Mouse (Mus musculus) gastrocnemius, postnatal 10 days (tissue): ENCODE measurements around the gene Epgn. TPM values are rescaled to one million over a fixed set of nuclear protein-coding genes. Genes with fewer than 3 reads are reported as not detected.

Source experiments
- DNase-seq: peaks from one replicate; pipeline ENCODE4 v3.0.0; 2021; ENCODE audit warnings: mixed read lengths
- long read RNA-seq, 2 experiments: library from polyadenylated mRNA; stranded (forward); transcript quantifications; one replicate each; pipeline ENCODE4 v2.0.0; 2021
- total RNA-seq, 2 experiments: library from RNA; stranded (reverse); gene quantifications; 2 replicates each; pipeline ENCODE4 v1.2.3; 2021

The Epgn gene
- total RNA-seq, result under 1 TPM; 0.26 to 0.79 TPM
- long read RNA-seq, experiment 1, result 0 reads
- long read RNA-seq, experiment 2, result 0 reads

- DNase-seq, result no peak
Observed at GRCm38 (mm10) chr5:91027164-91027563, at the start of gene Epgn. TSS of gene Epgn (plus strand) at chr5:91027464.

- DNase-seq, result no peak
Observed at GRCm38 (mm10) chr5:90980297-90980696, 47.0 kb upstream of the Epgn start.

- no peak for DNase-seq
Observed at GRCm38 (mm10) chr5:90987605-90988004, 39.7 kb upstream of the Epgn start.

GRCm38 (mm10) chr5:90988149-90988548, 39.1 kb upstream of the Epgn start:
- no peak for DNase-seq

- no peak for DNase-seq
Observed at GRCm38 (mm10) chr5:90988592-90988991, 38.7 kb upstream of the Epgn start.

GRCm38 (mm10) chr5:90999942-91000341, 27.3 kb upstream of the Epgn start:
- no peak for DNase-seq

GRCm38 (mm10) chr5:91015216-91015615, 12.0 kb upstream of the Epgn start:
- no peak for DNase-seq

GRCm38 (mm10) chr5:91023114-91023513, 4.2 kb upstream of the Epgn start:
- DNase-seq, result no peak

- no peak for DNase-seq
Observed at GRCm38 (mm10) chr5:91027840-91028239, 576 bp downstream of the Epgn start.

- no peak for DNase-seq
Observed at GRCm38 (mm10) chr5:91030629-91031028, 3.4 kb downstream of the Epgn start.

GRCm38 (mm10) chr5:91035341-91035740, 8.1 kb downstream of the Epgn start:
- no peak for DNase-seq

- no peak for DNase-seq
Observed at GRCm38 (mm10) chr5:91036628-91037027, 9.4 kb downstream of the Epgn start.

- no peak for DNase-seq
Observed at GRCm38 (mm10) chr5:91037756-91038155, 10.5 kb downstream of the Epgn start.

- DNase-seq, result no peak
Observed at GRCm38 (mm10) chr5:91038547-91038946, 11.3 kb downstream of the Epgn start.

- DNase-seq, result no peak
Observed at GRCm38 (mm10) chr5:91038963-91039362, 11.7 kb downstream of the Epgn start.

GRCm38 (mm10) chr5:91047987-91048386, 20.7 kb downstream of the Epgn start:
- no peak for DNase-seq

GRCm38 (mm10) chr5:91048397-91048796, 21.1 kb downstream of the Epgn start:
- DNase-seq, result no peak

- DNase-seq, result no peak
Observed at GRCm38 (mm10) chr5:91072340-91072739, 45.1 kb downstream of the Epgn start.

- no peak for DNase-seq
Observed at GRCm38 (mm10) chr5:91073626-91074025, 46.4 kb downstream of the Epgn start.

- DNase-seq, result no peak
Observed at GRCm38 (mm10) chr5:91074026-91074425, 46.8 kb downstream of the Epgn start.

GRCm38 (mm10) chr5:91074450-91074950, 47.2 kb downstream of the Epgn start, which contains the start of gene Ereg:
TSS of gene Ereg (plus strand) at chr5:91074622.
- no peak for DNase-seq

GRCm38 (mm10) chr5:91075021-91075420, 47.8 kb downstream of the Epgn start:
- no peak for DNase-seq

- DNase-seq, result no peak
Observed at GRCm38 (mm10) chr5:91083016-91083415, 55.8 kb downstream of the Epgn start.
